Mouse (Mus musculus) heart, embryonic 12.5 days (tissue): Measurements from ENCODE around the gene Hacd3. TPM values are rescaled to one million over a fixed set of nuclear protein-coding genes. Genes with fewer than 3 reads are reported as not detected.
"Not testable (repeated sequence)": the region's sequence is repeated elsewhere in the genome, so short reads cannot be mapped to it uniquely, and the experiment has no call there.

Source experiments
- ATAC-seq: fragments of 200-750 bp; cut with Nextera tagmentation; 2 replicates; pipeline ENCODE4 v1.8.0; 2017; ENCODE audit warnings: moderate TSS enrichment, moderate library complexity; ENCODE audit not compliant: insufficient number of reproducible peaks, low FRiP score
- H3K27ac ChIP-seq: fragments of 300-500 bp; sonication (generic); 2 replicates; pipeline ENCODE4 v1.5.1; 2016; ENCODE audit warnings: mild to moderate bottlenecking, moderate library complexity; ENCODE audit not compliant: poor library complexity, severe bottlenecking
- H3K27me3 ChIP-seq: fragments of 300-500 bp; sonication (generic); replicated peaks from 2 replicates; pipeline ENCODE4 v1.6.1; 2016; ENCODE audit warnings: mild to moderate bottlenecking, moderate library complexity
- H3K36me3 ChIP-seq: fragments of 300-500 bp; sonication (generic); 2 replicates; pipeline ENCODE4 v1.6.1; 2016; ENCODE audit warnings: mild to moderate bottlenecking, moderate library complexity
- H3K4me1 ChIP-seq: fragments of 300-500 bp; sonication (generic); replicated peaks from 2 replicates; pipeline ENCODE4 v1.6.1; 2016; ENCODE audit warnings: mild to moderate bottlenecking
- H3K4me2 ChIP-seq: fragments of 300-500 bp; sonication (generic); 2 replicates; pipeline ENCODE4 v1.6.1; 2016; ENCODE audit warnings: mild to moderate bottlenecking, moderate library complexity
- H3K4me3 ChIP-seq: fragments of 300-500 bp; sonication (generic); 2 replicates; pipeline ENCODE4 v1.5.1; 2016; ENCODE audit warnings: mild to moderate bottlenecking
- H3K9ac ChIP-seq: fragments of 300-500 bp; sonication (generic); 2 replicates; pipeline ENCODE4 v1.6.1; 2016; ENCODE audit warnings: mild to moderate bottlenecking, moderate library complexity
- H3K9me3 ChIP-seq: fragments of 300-500 bp; sonication (generic); replicated peaks from 2 replicates; pipeline ENCODE4 v1.6.1; 2016; ENCODE audit warnings: mild to moderate bottlenecking, moderate library complexity
- WGBS: fragments of 180-500 bp; shearing (Covaris S2); methylation state at CpG from one replicate; pipeline ENCODE4 v1.1.7; 2016; 5-methylcytosine and 5-hydroxymethylcytosine counted together
- polyA plus RNA-seq: library from polyadenylated mRNA; unstranded; fragments of >200 nt; fragmentation: Nextera tagmentation; extraction: Ambion mirVana; gene quantifications from 2 replicates; pipeline ENCODE4 v1.2.1, GENCODE M21; 2016

Hacd3 gene
- polyA plus RNA-seq, 1 experiment from 2014 or later = 62.8 TPM

GRCm38 (mm10) chr9:65016241-65016977 lies 5.1 kb downstream of the Hacd3 start:
- Histone ChIP-seq H3K36me3 (no peaks in the 10 kb centered on the region), H3K4me2 (no peak overlapping the region), H3K9me3 (no peaks in the 10 kb centered on the region), H3K4me3 (no peak overlapping the region), H3K27ac (no peak overlapping the region), H3K4me1 (peaks cover 36% of the 10 kb centered on the region), H3K9ac (no peak overlapping the region), H3K27me3 (no peaks in the 10 kb centered on the region)
- no peak for ATAC-seq
- 77% methylated on average over 4 of the region's 4 CpGs for WGBS

DNA sequence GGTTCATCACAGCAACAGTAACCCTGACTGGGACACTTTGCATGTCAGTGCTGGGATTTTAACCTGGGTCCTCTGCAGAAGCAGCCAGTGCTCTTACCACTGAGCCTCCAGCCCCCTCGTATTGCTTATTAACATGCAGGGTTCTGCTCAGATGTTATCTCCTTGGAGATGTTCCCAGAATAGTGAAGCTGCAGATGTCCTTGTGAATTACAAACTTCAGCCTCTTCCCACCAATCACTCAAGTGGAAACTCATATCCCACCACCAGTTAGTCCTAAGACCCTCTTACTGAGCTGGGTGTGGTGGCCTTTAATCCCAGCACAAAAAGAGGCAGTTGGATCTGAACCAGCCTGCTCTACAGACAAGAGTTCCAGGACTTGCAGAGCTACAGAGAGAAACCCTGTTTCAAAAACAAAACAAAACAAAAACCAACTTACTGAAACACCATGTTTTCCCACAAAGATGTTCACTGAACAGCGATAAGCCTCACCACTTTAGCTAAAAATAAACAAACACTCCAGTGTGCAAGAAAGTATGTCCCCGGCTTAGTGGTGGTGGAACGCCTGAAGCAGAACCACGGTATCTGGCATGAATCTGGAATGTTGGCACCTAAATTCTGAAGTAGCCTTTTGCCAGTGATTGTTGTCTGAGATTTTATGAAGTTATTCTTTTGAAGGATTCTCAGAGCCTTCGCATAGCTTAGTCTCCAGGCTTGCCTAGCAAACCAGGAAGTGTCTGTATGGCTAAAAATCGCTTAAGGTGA lies 5.9 kb downstream of the Hacd3 start:
- ATAC-seq = no peak
- H3K4me3 ChIP-seq = no peak overlapping the region
- H3K9me3 ChIP-seq = no peaks in the 10 kb centered on the region
- no peaks in the 10 kb centered on the region for H3K27me3 ChIP-seq
- no peaks in the 10 kb centered on the region for H3K36me3 ChIP-seq
- WGBS = 42% methylated on average over 7 of the region's 7 CpGs
- no peak overlapping the region for H3K9ac ChIP-seq
- 0 out of 2 replicates have a peak overlapping the region, but pooled peaks have one; percentile 37 for H3K27ac ChIP-seq
- H3K4me2 ChIP-seq = no peak overlapping the region
- H3K4me1 ChIP-seq = peaks cover 37% of the 10 kb centered on the region

DNA sequence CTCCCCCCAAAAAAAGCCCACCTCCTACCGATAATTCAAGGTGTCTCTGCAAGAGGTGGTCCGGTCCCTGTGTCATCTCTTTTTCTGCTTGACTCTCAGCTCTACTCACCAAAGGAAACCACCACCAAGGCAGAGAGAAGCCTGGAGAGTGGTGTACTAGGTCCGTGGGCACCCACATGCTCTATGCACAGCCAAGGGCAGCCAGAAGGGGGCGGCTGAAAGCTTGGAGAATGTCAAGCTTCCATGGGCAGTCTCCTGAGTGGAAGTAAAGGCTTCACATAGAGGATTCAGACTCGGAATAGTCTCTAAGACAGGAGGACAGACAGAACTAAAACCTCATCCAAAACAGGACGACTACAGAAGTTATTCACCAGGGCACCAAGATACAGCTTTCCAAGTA lies 10.2 kb downstream of the Hacd3 start:
- peaks cover 15% of the 10 kb centered on the region for H3K4me1 ChIP-seq

GRCm38 (mm10) chr9:65010632-65011031 lies 10.9 kb downstream of the Hacd3 start:
- no peaks in the 10 kb centered on the region for H3K9me3 ChIP-seq
- 66% methylated on average over 8 of the region's 8 CpGs for WGBS
- no peak overlapping the region for H3K4me3 ChIP-seq
- H3K27ac ChIP-seq = no peak overlapping the region
- ATAC-seq = no peak
- H3K9ac ChIP-seq = no peak overlapping the region
- peaks cover 27% of the 10 kb centered on the region for H3K36me3 ChIP-seq
- H3K27me3 ChIP-seq = no peaks in the 10 kb centered on the region
- peaks cover 8% of the 10 kb centered on the region for H3K4me1 ChIP-seq
- no peak overlapping the region for H3K4me2 ChIP-seq

More for the DNA sequence above, 10.2 kb downstream of the Hacd3 start:
- H3K4me2 ChIP-seq = no peak overlapping the region
- H3K9me3 ChIP-seq = no peaks in the 10 kb centered on the region
- ATAC-seq = no peak
- H3K36me3 ChIP-seq = peaks cover 20% of the 10 kb centered on the region
- no peaks in the 10 kb centered on the region for H3K27me3 ChIP-seq
- 45% methylated on average over 6 of the region's 6 CpGs for WGBS
- no peak overlapping the region for H3K27ac ChIP-seq
- H3K9ac ChIP-seq = no peak overlapping the region
- H3K4me3 ChIP-seq = no peak overlapping the region

- WGBS = 89% methylated on average over 8 of the region's 8 CpGs
- Histone ChIP-seq H3K27ac (no peak overlapping the region), H3K36me3 (peaks cover 58% of the 10 kb centered on the region), H3K4me2 (no peak overlapping the region), H3K4me3 (no peak overlapping the region), H3K4me1 (peaks cover 6% of the 10 kb centered on the region; the same call in 1 of the 2 replicates), H3K27me3 (no peaks in the 10 kb centered on the region), H3K9me3 (0 out of 2 replicates have a peak, but pooled peaks cover 3% of the 10 kb centered on the region), H3K9ac (no peak overlapping the region)
- ATAC-seq = no peak
Measured at GRCm38 (mm10) chr9:65005737-65006136, 15.8 kb downstream of the Hacd3 start.

DNA sequence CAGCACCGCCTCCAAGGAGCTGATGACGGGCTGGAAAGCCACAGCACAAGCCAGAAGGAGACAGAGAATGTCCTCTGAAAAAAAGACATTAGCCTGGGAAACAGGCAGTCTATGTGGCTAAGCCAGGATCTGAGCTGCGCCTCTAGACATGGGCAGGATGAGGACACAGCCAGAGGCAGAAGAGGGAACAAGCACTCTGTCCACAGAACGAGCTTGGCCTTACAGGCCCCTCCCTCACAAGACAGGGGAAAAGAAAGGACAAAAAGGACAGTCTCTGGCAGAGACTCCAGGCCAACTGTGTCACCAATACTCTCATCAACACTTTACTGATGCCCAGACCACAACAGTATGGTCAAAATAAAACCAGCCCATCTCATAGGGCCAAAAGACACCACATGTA lies 20.0 kb downstream of the Hacd3 start:
- H3K27ac ChIP-seq = no peak overlapping the region
- 57% methylated on average over 4 of the region's 4 CpGs for WGBS
- H3K36me3 ChIP-seq = peaks cover 69% of the 10 kb centered on the region
- no peaks in the 10 kb centered on the region for H3K27me3 ChIP-seq
- ATAC-seq = no peak
- no peak overlapping the region for H3K4me3 ChIP-seq
- H3K4me2 ChIP-seq = no peak overlapping the region
- H3K9ac ChIP-seq = no peak overlapping the region
- 0 out of 2 replicates have a peak, but pooled peaks cover 3% of the 10 kb centered on the region for H3K9me3 ChIP-seq
- H3K4me1 ChIP-seq = 0 out of 2 replicates have a peak, but pooled peaks cover 3% of the 10 kb centered on the region

GRCm38 (mm10) chr9:64995464-64995863 lies 26.0 kb downstream of the Hacd3 start:
- not testable (repeated sequence) for H3K4me1 ChIP-seq, H3K27me3 ChIP-seq, ATAC-seq, H3K4me3 ChIP-seq, H3K9me3 ChIP-seq, H3K9ac ChIP-seq, H3K27ac ChIP-seq, H3K4me2 ChIP-seq
- 77% methylated on average over 1 of the region's 1 CpGs for WGBS
- H3K36me3 ChIP-seq = peaks cover 69% of the 10 kb centered on the region

- Histone ChIP-seq H3K27ac (no peak overlapping the region), H3K4me3 (no peak overlapping the region), H3K36me3 (peaks cover 76% of the 10 kb centered on the region), H3K27me3 (no peaks in the 10 kb centered on the region), H3K9me3 (no peaks in the 10 kb centered on the region), H3K4me1 (peaks cover 29% of the 10 kb centered on the region), H3K9ac (no peak overlapping the region), H3K4me2 (no peak overlapping the region)
- ATAC-seq = no peak
- 52% methylated on average over 7 of the region's 7 CpGs for WGBS
Measured at GRCm38 (mm10) chr9:64990291-64990690, 31.2 kb downstream of the Hacd3 start.

DNA sequence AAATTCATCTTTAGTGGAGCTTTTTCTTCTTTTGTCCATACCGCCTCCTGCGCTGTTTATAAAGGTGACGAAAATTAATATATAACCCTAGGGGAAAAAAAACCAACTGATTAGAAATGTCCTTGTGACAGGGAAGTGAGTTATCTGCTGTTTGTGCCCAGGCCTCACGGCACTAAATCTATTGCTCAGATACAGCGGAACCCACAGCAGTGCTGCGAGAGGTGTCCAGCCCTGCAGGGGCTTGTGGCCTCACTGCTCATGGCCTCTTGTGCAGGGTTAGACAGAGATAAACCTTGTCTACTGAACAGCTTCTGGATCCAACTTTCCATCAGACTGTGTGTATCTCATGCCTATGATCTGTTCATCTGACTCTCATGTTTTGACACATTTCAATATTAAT lies 33.0 kb downstream of the Hacd3 start:
- H3K9ac ChIP-seq = no peak overlapping the region
- no peaks in the 10 kb centered on the region for H3K27me3 ChIP-seq
- 50% methylated on average over 6 of the region's 6 CpGs for WGBS
- H3K4me3 ChIP-seq = no peak overlapping the region
- no peak overlapping the region for H3K4me2 ChIP-seq
- H3K4me1 ChIP-seq = peaks cover 32% of the 10 kb centered on the region
- ATAC-seq = no peak
- peaks cover 75% of the 10 kb centered on the region for H3K36me3 ChIP-seq
- H3K9me3 ChIP-seq = no peaks in the 10 kb centered on the region
- no peak overlapping the region for H3K27ac ChIP-seq

DNA sequence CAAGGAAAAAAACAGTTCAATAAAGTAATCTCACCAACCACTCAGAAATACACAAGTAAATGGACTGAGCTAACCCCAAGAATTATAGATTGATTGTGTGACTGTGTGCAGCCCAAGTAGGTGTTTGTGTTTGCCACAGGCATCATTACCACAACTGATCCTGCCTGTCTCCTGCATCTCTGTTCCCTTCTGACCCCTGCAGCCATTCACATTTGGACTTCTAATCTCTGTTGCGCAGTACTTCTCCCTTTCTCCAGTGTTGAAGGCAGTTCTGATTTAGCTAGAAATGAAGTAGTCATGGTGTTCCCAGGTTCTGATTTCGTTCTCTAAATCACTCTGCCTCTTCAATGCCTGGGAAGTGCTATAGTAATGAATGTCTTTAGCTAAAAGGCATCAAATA lies 33.8 kb downstream of the Hacd3 start:
- Histone ChIP-seq H3K4me1 (peaks cover 32% of the 10 kb centered on the region), H3K9me3 (no peaks in the 10 kb centered on the region), H3K4me2 (no peak overlapping the region), H3K4me3 (no peak overlapping the region), H3K27ac (no peak overlapping the region), H3K9ac (no peak overlapping the region), H3K36me3 (peaks cover 80% of the 10 kb centered on the region), H3K27me3 (no peaks in the 10 kb centered on the region)
- ATAC-seq = no peak
- 83% methylated on average over 2 of the region's 2 CpGs for WGBS

- Histone ChIP-seq H3K27me3 (no peaks in the 10 kb centered on the region), H3K9me3 (no peaks in the 10 kb centered on the region), H3K4me2 (peak overlapping the region; percentile 17; the same call in 1 of the 2 replicates), H3K36me3 (peaks cover 83% of the 10 kb centered on the region), H3K27ac (peak overlapping the region; percentile 81), H3K9ac (peak overlapping the region; percentile 24; the same call in 1 of the 2 replicates), H3K4me1 (peaks cover 31% of the 10 kb centered on the region), H3K4me3 (no peak overlapping the region)
- 32% methylated on average over 9 of the region's 9 CpGs for WGBS
- ATAC-seq = peak; percentile 58; the same call in 1 of the 2 replicates
Measured at GRCm38 (mm10) chr9:64985807-64986206, 35.7 kb downstream of the Hacd3 start.
